Mouse (Mus musculus) ES-E14 (cell line): Measurements from ENCODE around the gene 2210011C24Rik.

Experiments used
- CHD2 ChIP-seq: IDR thresholded peaks from 2 replicates; pipeline ENCODE4 v1.6.1; 2014; ENCODE audit warnings: mild to moderate bottlenecking, low read depth, low read length, inconsistent platforms
- ZNF384 ChIP-seq: IDR thresholded peaks from 2 replicates; pipeline ENCODE4 v1.6.1; 2012; ENCODE audit warnings: low read depth, low read length, inconsistent platforms

GRCm38 (mm10) chr8:83973161-83974031 is 38.6 kb downstream of the 2210011C24Rik start:
- TF ChIP-seq ZNF384 = no peak
- no peak for TF ChIP-seq CHD2
